Mouse (Mus musculus): ENCODE results near the gene Sik1.

DNA sequence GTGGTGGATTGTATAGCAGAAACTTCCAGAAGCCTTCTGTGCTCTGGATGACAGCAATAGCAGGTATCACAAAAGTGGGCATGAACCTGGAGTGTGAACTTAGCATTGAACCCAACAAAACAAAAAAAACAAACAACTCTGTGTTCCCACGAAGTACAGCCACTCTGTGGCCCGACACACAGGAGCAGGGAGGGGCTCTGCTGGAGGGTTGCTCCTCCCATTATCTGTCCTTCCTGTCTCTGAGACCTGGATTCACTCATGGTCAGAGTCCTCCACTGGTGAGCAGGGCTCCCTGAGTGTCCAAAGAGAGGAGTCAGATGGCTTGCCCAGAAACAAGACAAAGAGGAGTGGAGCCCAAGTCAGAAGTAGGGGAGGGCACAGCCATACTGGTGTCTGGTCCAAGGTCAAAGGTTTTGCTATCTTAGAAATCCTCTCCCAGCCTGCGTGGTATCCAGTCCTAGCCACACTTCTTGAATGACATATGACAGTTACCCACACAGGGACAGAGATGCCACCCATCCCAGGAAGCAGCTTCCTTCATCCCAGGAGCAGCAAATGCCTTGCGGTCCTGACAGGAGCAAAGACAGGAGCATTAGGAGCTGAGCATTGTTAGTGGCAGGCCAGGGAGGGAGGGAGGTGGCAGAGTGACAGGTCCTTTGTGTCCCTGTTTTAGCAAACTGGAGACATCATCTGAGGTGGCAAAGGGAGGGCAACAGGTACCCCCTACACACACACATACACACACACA is 35.3 kb downstream of the Sik1 start:
- TF ChIP-seq POLR2A (IDR thresholded peaks at IDR 0.05; ENCODE audit: low read depth, low read length) (no peak), RAD21 (IDR thresholded peaks at IDR 0.05; ENCODE audit: low read depth, low read length) (no peak), MAX (IDR thresholded peaks at IDR 0.05; ENCODE audit: low read length) (no peak)

Measured in CH12.LX (cell line).